Mouse (Mus musculus) ES-E14 (cell line): Measurements from ENCODE around the gene Ankrd36. TPM values are rescaled to one million over a fixed set of nuclear protein-coding genes. Genes with fewer than 3 reads are reported as not detected.
A peak's percentile ranks its signal among the peaks of the same experiment; 100 is the strongest.

ENCODE experiments used
- DNase-seq: peaks from one replicate; pipeline ENCODE4 v3.0.0-alpha.2; 2013; ENCODE audit warnings: low read depth, low spot score
- H3K27ac ChIP-seq: 2 replicates; pipeline ENCODE4 v1.5.1; 2012; ENCODE audit warnings: low read depth, mild to moderate bottlenecking, low read length, moderate library complexity, mixed read lengths; ENCODE audit not compliant: poor library complexity, insufficient read depth, severe bottlenecking
- H3K36me3 ChIP-seq: 2 replicates; pipeline ENCODE4 v1.6.1; 2012; ENCODE audit warnings: mild to moderate bottlenecking, low read length, moderate library complexity, mixed read lengths; ENCODE audit not compliant: control insufficient read depth, poor library complexity, insufficient read depth, severe bottlenecking
- H3K4me1 ChIP-seq, 2 experiments: fragments of 150-350 bp in 1 of 2; sonication (generic) in 1 of 2; 2 replicates each; pipeline ENCODE4 v1.6.1; 2012; ENCODE audit warnings: low read length in 2 of 2, mild to moderate bottlenecking in 1 of 2, mixed read lengths in 1 of 2; ENCODE audit not compliant: control insufficient read depth in 2 of 2, insufficient read depth in 2 of 2, poor library complexity in 1 of 2
- H3K4me3 ChIP-seq, 2 experiments: fragments of 150-350 bp in 1 of 2; sonication (generic) in 1 of 2; 2 replicates each; pipeline ENCODE4 v1.5.1; 2012; ENCODE audit warnings: low read length in 2 of 2, low read depth in 1 of 2, mild to moderate bottlenecking in 1 of 2, mixed read lengths in 1 of 2; ENCODE audit not compliant: insufficient read depth in 1 of 2, poor library complexity in 1 of 2, severe bottlenecking in 1 of 2
- H3K9ac ChIP-seq: 2 replicates; pipeline ENCODE4 v1.6.1; 2012; ENCODE audit warnings: low read depth, mild to moderate bottlenecking, low read length, mixed read lengths; ENCODE audit not compliant: poor library complexity, insufficient read depth, severe bottlenecking
- H3K9me3 ChIP-seq: fragments of 150-350 bp; sonication (generic); 2 replicates; pipeline ENCODE4 v1.6.1; 2012; ENCODE audit warnings: low read depth, mild to moderate bottlenecking, low read length; ENCODE audit not compliant: control insufficient read depth, insufficient read depth
- CHD2 ChIP-seq: IDR thresholded peaks from 2 replicates; pipeline ENCODE4 v1.6.1; 2014; ENCODE audit warnings: mild to moderate bottlenecking, low read depth, low read length, inconsistent platforms
- HCFC1 ChIP-seq: IDR thresholded peaks from 2 replicates; pipeline ENCODE4 v1.6.1; 2012; ENCODE audit warnings: low read length, inconsistent platforms, borderline replicate concordance; ENCODE audit not compliant: insufficient read depth
- MAFK ChIP-seq: IDR thresholded peaks from 2 replicates; pipeline ENCODE4 v1.6.1; 2014; ENCODE audit warnings: mild to moderate bottlenecking, low read depth, low read length, inconsistent platforms; ENCODE audit not compliant: insufficient read depth
- ZC3H11A ChIP-seq: IDR thresholded peaks from 2 replicates; pipeline ENCODE4 v1.6.1; 2012; ENCODE audit warnings: low read depth, mild to moderate bottlenecking, inconsistent platforms, low read length, borderline replicate concordance
- ZNF384 ChIP-seq: IDR thresholded peaks from 2 replicates; pipeline ENCODE4 v1.6.1; 2012; ENCODE audit warnings: low read depth, low read length, inconsistent platforms
- in situ Hi-C, 2 experiments: fragments of 600-800 bp; cut with MboI; formaldehyde crosslinking; loops; one replicate each; pipeline ENCODE4 v1.15.1; 2025; ENCODE audit warnings: low sequenced_read_pairs in 2 of 2, inconsistent platforms in 1 of 2; ENCODE audit not compliant: unreplicated experiment in 2 of 2
- total RNA-seq: library from RNA; depleted of rRNA; stranded (reverse); fragments of 300-350 nt; gene quantifications from 2 replicates; pipeline ENCODE4 v1.2.3, GENCODE M21; 2012

The Ankrd36 gene
- total RNA-seq, 1 experiment: 0.45 TPM

GRCm38 (mm10) chr11:5715179-5715578 lies 145.7 kb downstream of the Ankrd36 start:
- Histone ChIP-seq H3K4me3 (peak overlapping the region in 1 of 2 experiments; percentile 11; a peak in 2 of 4 replicates), H3K36me3 (peaks cover 12% of the 10 kb centered on the region; the same call in 1 of the 2 replicates), H3K4me1 (peaks cover 0 to 21% of the 10 kb centered on the region in 2 experiments; a peak in 3 of 4 replicates), H3K27ac (no peak overlapping the region), H3K9ac (no peak overlapping the region), H3K9me3 (no peaks in the 10 kb centered on the region)
- TF ChIP-seq ZC3H11A (no peak), ZNF384 (no peak), CHD2 (no peak), MAFK (no peak), HCFC1 (no peak)
- DNase-seq: no peak
- in situ Hi-C loops: no loop called here

GRCm38 (mm10) chr11:5715630-5716105 lies 146.2 kb downstream of the Ankrd36 start, which contains the start of gene Mrps24:
TSS of gene Mrps24 (minus strand) at chr11:5715680.
- H3K36me3 ChIP-seq: peaks cover 12% of the 10 kb centered on the region; the same call in 1 of the 2 replicates
- TF ChIP-seq MAFK: no peak
- TF ChIP-seq HCFC1: no peak
- no peak for TF ChIP-seq ZNF384
- no peak for TF ChIP-seq ZC3H11A
- TF ChIP-seq CHD2: no peak
- peak within 1 kb of the TSS; percentile 27 to 34; a peak in 3 of 4 replicates for H3K4me3 ChIP-seq
- no peak for DNase-seq
- H3K4me1 ChIP-seq: peaks cover 0 to 21% of the 10 kb centered on the region in 2 experiments; a peak in 3 of 4 replicates
- H3K9me3 ChIP-seq: no peaks in the 10 kb centered on the region
- H3K9ac ChIP-seq: peak within 1 kb of the TSS; percentile 14; the same call in 1 of the 2 replicates
- in situ Hi-C loops: no loop called here
- no peak within 1 kb of the TSS for H3K27ac ChIP-seq

GRCm38 (mm10) chr11:5716246-5716645 lies 146.8 kb downstream of the Ankrd36 start:
- TF ChIP-seq ZNF384 (no peak), HCFC1 (no peak), ZC3H11A (no peak), MAFK (no peak), CHD2 (no peak)
- DNase-seq: no peak
- peak overlapping the region; percentile 27 to 31; a peak in 3 of 4 replicates for H3K4me3 ChIP-seq
- in situ Hi-C loops: no loop called here
- no peak overlapping the region for H3K27ac ChIP-seq
- peaks cover 0 to 21% of the 10 kb centered on the region in 2 experiments; a peak in 3 of 4 replicates for H3K4me1 ChIP-seq
- peak overlapping the region; percentile 14; the same call in 1 of the 2 replicates for H3K9ac ChIP-seq
- no peaks in the 10 kb centered on the region for H3K9me3 ChIP-seq
- H3K36me3 ChIP-seq: peaks cover 12% of the 10 kb centered on the region; the same call in 1 of the 2 replicates

GRCm38 (mm10) chr11:5716938-5717705 lies 147.6 kb downstream of the Ankrd36 start:
- Histone ChIP-seq H3K9me3 (no peaks in the 10 kb centered on the region), H3K27ac (no peak overlapping the region), H3K36me3 (peaks cover 12% of the 10 kb centered on the region; the same call in 1 of the 2 replicates), H3K9ac (peak overlapping the region; percentile 30; the same call in 1 of the 2 replicates), H3K4me1 (peaks cover 0 to 21% of the 10 kb centered on the region in 2 experiments; a peak in 3 of 4 replicates), H3K4me3 (peak overlapping the region; percentile 27 to 31)
- in situ Hi-C loops: no loop called here
- no peak for DNase-seq
- TF ChIP-seq CHD2 (peak; percentile 55; the same call in 1 of the 2 replicates), MAFK (no peak)
